Mouse (Mus musculus): Measurements from ENCODE around the gene Erc1. TPM values are rescaled to one million over a fixed set of nuclear protein-coding genes. Genes with fewer than 3 reads are reported as not detected.
"Not testable (repeated sequence)": the region's sequence is repeated elsewhere in the genome, so short reads cannot be mapped to it uniquely, and the experiment has no call there.

Erc1 gene
- polyA plus RNA-seq, 1 experiment, result 8.4 TPM

DNA sequence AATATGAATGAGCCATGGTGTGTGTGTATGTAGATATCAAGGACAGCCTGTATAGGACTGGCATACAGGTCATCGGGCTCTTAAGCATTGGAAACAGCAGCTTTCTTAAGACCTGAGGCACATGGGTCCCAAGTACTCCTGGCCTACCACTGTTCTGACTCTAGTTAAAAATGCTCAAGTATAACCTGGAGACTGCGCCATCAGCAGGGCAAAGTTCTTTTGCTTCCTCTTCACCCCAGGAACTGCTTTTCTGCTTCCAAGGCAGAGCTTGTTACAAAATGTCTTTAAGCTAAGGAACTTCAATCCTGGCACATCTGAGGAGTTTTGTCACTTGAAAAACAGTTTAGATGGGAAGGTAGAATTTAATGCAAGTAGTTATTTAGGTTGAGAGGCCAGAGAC lies 189.5 kb downstream of the Erc1 start:
- no peaks in the 10 kb centered on the region for H3K79me2 ChIP-seq (ENCODE audit: control insufficient read depth, insufficient read depth)
- H3K36me3 ChIP-seq (ENCODE audit: control insufficient read depth, insufficient read depth), result no peaks in the 10 kb centered on the region
- H3K4me3 ChIP-seq, result no peak overlapping the region
- H3ac ChIP-seq (ENCODE audit: control insufficient read depth, insufficient read length), result no peak overlapping the region
- no peak for TF ChIP-seq POLR2AphosphoS2 (IDR thresholded peaks at IDR 0.05; ENCODE audit: insufficient read length, low read depth)
- TF ChIP-seq USF1 (IDR thresholded peaks at IDR 0.05; ENCODE audit: low read depth), result no peak
- TF ChIP-seq TCF12 (IDR thresholded peaks at IDR 0.05; ENCODE audit: insufficient read depth, poor library complexity, severe bottlenecking), result no peak
- TF ChIP-seq SRF (IDR thresholded peaks at IDR 0.05; ENCODE audit: control insufficient read depth, insufficient read length, low read depth), result no peak
- no peak for TF ChIP-seq MYOG (IDR thresholded peaks at IDR 0.05; ENCODE audit: control insufficient read depth in 1 of 3, insufficient read depth in 1 of 3, insufficient read length in 2 of 3, low read depth in 2 of 3)
- no peak for TF ChIP-seq CEBPB (IDR thresholded peaks at IDR 0.05; ENCODE audit: insufficient read depth, poor library complexity, severe bottlenecking)
- no peak for TF ChIP-seq TCF3 (IDR thresholded peaks at IDR 0.05; ENCODE audit: insufficient read length, low read depth)
- TF ChIP-seq REST (IDR thresholded peaks at IDR 0.05; ENCODE audit: insufficient read depth, insufficient read length), result no peak
- no peak for TF ChIP-seq MYOD1 (IDR thresholded peaks at IDR 0.05; ENCODE audit: control insufficient read depth in 1 of 3, insufficient read length in 2 of 3, low read depth in 2 of 3)
- no peak for TF ChIP-seq E2F4 (IDR thresholded peaks at IDR 0.05; ENCODE audit: insufficient read depth)
- TF ChIP-seq POLR2A (IDR thresholded peaks at IDR 0.05; ENCODE audit: insufficient read length, low read depth), result no peak
- TF ChIP-seq MAX (IDR thresholded peaks at IDR 0.05; ENCODE audit: low read depth), result no peak
- H3K4me2 ChIP-seq (ENCODE audit: low read depth), result no peak overlapping the region
- H3K27me3 ChIP-seq (ENCODE audit: control insufficient read depth, insufficient read depth, insufficient read length), result no peaks in the 10 kb centered on the region

- Histone ChIP-seq H3K4me3 (no peak overlapping the region), H3K27me3 (ENCODE audit: control insufficient read depth, insufficient read depth, insufficient read length) (no peaks in the 10 kb centered on the region), H3K36me3 (ENCODE audit: control insufficient read depth, insufficient read depth) (no peaks in the 10 kb centered on the region), H3K79me2 (ENCODE audit: control insufficient read depth, insufficient read depth) (no peaks in the 10 kb centered on the region), H3ac (ENCODE audit: control insufficient read depth, insufficient read length) (no peak overlapping the region), H3K4me2 (ENCODE audit: low read depth) (no peak overlapping the region)
- TF ChIP-seq E2F4 (IDR thresholded peaks at IDR 0.05; ENCODE audit: insufficient read depth) (no peak), POLR2A (IDR thresholded peaks at IDR 0.05; ENCODE audit: insufficient read length, low read depth) (no peak), SRF (IDR thresholded peaks at IDR 0.05; ENCODE audit: control insufficient read depth, insufficient read length, low read depth) (no peak)
These were observed 190.4 kb downstream of the Erc1 start for GRCm38 (mm10) chr6:119657418-119658178.

DNA sequence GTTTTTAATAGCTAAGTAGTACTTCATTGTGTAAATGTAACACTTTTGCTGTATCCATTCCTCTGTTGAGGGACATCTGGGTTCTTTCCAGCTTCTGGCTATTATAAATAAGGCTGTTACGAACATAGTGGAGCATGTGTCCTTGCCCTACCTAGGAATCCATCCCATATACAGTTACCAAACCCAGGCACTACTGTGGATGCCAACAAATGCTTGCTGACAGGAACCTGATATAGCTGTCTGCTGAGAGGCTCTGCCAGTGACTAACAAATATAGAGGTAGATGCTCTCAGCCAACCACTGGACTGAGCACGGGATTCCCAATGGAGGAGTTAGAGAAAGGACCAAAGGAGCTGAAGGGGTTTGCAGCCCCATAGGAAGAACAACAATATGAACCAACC lies 193.2 kb downstream of the Erc1 start:
- H3K27me3 ChIP-seq (ENCODE audit: control insufficient read depth, insufficient read depth, insufficient read length); H3K36me3 ChIP-seq (ENCODE audit: control insufficient read depth, insufficient read depth); H3ac ChIP-seq (ENCODE audit: control insufficient read depth, insufficient read length); H3K79me2 ChIP-seq (ENCODE audit: control insufficient read depth, insufficient read depth); H3K4me3 ChIP-seq; H3K4me2 ChIP-seq (ENCODE audit: low read depth): not testable (repeated sequence)

DNA sequence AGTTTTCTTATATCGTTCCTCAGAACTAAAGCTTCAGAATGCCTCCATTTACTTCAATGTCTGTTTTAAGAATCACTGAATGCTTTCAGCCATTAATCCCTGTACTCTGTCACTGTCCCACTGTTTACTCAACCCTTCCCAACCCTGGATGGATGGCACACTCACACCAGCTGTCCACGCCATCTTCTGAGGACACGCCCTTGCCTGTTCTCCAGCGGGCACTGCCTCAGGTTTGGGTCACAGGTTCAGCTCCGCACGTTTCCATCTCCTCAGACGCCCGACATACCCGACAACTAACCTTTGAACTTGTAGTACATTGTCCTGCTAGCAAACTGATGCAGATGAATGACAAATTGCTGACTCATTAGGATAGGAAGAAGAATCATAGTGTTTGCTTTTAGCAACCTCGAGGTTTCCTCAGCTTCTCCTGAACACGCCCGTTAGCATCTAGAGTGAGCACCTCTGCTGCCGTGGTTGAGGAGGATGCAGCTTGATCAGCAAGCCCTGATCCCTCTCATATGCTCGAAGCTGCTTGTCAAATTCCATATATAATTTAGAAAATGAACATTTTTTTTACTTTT lies 204.0 kb downstream of the Erc1 start:
- H3K4me3 ChIP-seq, result no peak overlapping the region
- no peaks in the 10 kb centered on the region for H3K79me2 ChIP-seq (ENCODE audit: control insufficient read depth, insufficient read depth)
- H3K4me2 ChIP-seq (ENCODE audit: low read depth), result peak overlapping the region; percentile 33
- no peak overlapping the region for H3ac ChIP-seq (ENCODE audit: control insufficient read depth, insufficient read length)
- no peaks in the 10 kb centered on the region for H3K27me3 ChIP-seq (ENCODE audit: control insufficient read depth, insufficient read depth, insufficient read length)
- TF ChIP-seq MYOG (IDR thresholded peaks at IDR 0.05; ENCODE audit: control insufficient read depth in 1 of 3, insufficient read depth in 1 of 3, insufficient read length in 2 of 3, low read depth in 2 of 3) (no peak), TCF12 (IDR thresholded peaks at IDR 0.05; ENCODE audit: insufficient read depth, poor library complexity, severe bottlenecking) (no peak), MYOD1 (IDR thresholded peaks at IDR 0.05; ENCODE audit: control insufficient read depth in 1 of 3, insufficient read length in 2 of 3, low read depth in 2 of 3) (peak in 1 of 3 experiments; percentile 37)
- no peaks in the 10 kb centered on the region for H3K36me3 ChIP-seq (ENCODE audit: control insufficient read depth, insufficient read depth)

DNA sequence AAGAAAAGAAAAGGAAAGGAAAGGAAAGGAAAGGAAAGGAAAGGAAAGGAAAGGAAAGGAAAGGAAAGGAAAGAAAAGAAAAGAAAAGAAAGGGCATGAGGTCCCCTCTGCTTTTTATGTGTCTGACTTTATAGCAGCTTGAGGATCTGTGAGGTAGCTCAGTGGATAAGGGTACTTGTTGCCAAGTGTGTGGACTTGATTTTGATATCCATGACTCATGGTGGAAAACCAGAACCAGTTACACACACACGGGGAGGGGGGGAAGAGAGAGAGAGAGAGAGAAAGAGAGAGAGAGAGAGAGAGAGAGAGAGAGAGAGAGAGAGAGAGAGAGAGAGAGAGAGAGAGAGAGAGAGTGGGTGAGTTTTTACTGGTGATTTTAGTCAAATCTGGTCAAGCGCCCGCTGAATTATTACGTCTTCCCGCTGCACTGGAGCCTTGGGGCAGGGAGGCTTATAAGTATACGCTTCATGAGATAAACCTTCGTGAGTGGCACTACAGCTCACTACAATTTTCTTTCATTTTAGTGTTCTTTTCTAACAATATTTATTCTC lies 204.7 kb downstream of the Erc1 start:
- H3K36me3 ChIP-seq (ENCODE audit: control insufficient read depth, insufficient read depth), result no peaks in the 10 kb centered on the region
- no peak overlapping the region for H3K4me2 ChIP-seq (ENCODE audit: low read depth)
- no peaks in the 10 kb centered on the region for H3K27me3 ChIP-seq (ENCODE audit: control insufficient read depth, insufficient read depth, insufficient read length)
- H3K79me2 ChIP-seq (ENCODE audit: control insufficient read depth, insufficient read depth), result no peaks in the 10 kb centered on the region
- no peak overlapping the region for H3K4me3 ChIP-seq
- no peak for TF ChIP-seq E2F4 (IDR thresholded peaks at IDR 0.05; ENCODE audit: insufficient read depth)
- no peak for TF ChIP-seq TCF3 (IDR thresholded peaks at IDR 0.05; ENCODE audit: insufficient read length, low read depth)
- no peak for TF ChIP-seq SRF (IDR thresholded peaks at IDR 0.05; ENCODE audit: control insufficient read depth, insufficient read length, low read depth)
- TF ChIP-seq TCF12 (IDR thresholded peaks at IDR 0.05; ENCODE audit: insufficient read depth, poor library complexity, severe bottlenecking), result no peak
- no peak for TF ChIP-seq REST (IDR thresholded peaks at IDR 0.05; ENCODE audit: insufficient read depth, insufficient read length)
- TF ChIP-seq POLR2A (IDR thresholded peaks at IDR 0.05; ENCODE audit: insufficient read length, low read depth), result no peak
- no peak for TF ChIP-seq POLR2AphosphoS2 (IDR thresholded peaks at IDR 0.05; ENCODE audit: insufficient read length, low read depth)
- no peak for TF ChIP-seq MYOD1 (IDR thresholded peaks at IDR 0.05; ENCODE audit: control insufficient read depth in 1 of 3, insufficient read length in 2 of 3, low read depth in 2 of 3)
- TF ChIP-seq MAX (IDR thresholded peaks at IDR 0.05; ENCODE audit: low read depth), result no peak
- no peak for TF ChIP-seq MYOG (IDR thresholded peaks at IDR 0.05; ENCODE audit: control insufficient read depth in 1 of 3, insufficient read depth in 1 of 3, insufficient read length in 2 of 3, low read depth in 2 of 3)
- TF ChIP-seq CEBPB (IDR thresholded peaks at IDR 0.05; ENCODE audit: insufficient read depth, poor library complexity, severe bottlenecking), result no peak
- TF ChIP-seq USF1 (IDR thresholded peaks at IDR 0.05; ENCODE audit: low read depth), result no peak
- no peak overlapping the region for H3ac ChIP-seq (ENCODE audit: control insufficient read depth, insufficient read length)
